Mouse (Mus musculus): ENCODE results near the gene Pkp4. TPM values are rescaled to one million over a fixed set of nuclear protein-coding genes. Genes with fewer than 3 reads are reported as not detected.

The Pkp4 gene
- total RNA-seq, 1 experiment, result 54.3 TPM

DNA sequence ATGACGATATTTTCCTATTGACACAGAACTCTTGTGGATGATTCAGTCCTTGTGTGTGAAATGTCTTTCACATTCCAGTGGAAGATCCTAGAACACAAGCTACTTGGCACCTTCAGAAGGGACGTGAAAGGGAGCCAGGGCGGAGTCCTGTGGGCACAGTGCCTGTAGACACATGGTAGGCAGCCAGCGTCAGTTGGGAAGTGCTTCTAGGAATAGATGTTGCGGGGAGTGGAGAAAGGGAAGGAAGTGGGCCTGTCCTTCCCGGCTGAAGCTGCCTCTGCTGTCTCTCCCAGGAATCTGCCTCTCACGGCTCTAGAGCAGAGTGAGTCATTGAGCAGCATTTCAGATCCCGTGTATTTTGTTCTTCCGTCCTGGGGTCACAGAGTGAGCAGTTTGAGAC, 125.6 kb downstream of the Pkp4 start:
- in situ Hi-C loops (cut with MboI; ENCODE audit: low sequenced_read_pairs in 2 of 2, unreplicated experiment in 2 of 2), result no loop called here
- Histone ChIP-seq H3K36me3 (ENCODE audit: control insufficient read depth, insufficient read depth, low read length, poor library complexity, severe bottlenecking) (peaks cover 3% of the 10 kb centered on the region; the same call in 1 of the 2 replicates), H3K9ac (ENCODE audit: insufficient read depth, low read depth, low read length, poor library complexity, severe bottlenecking) (no peak overlapping the region), H3K27ac (ENCODE audit: insufficient read depth, low read depth, low read length, poor library complexity, severe bottlenecking) (no peak overlapping the region), H3K4me1 (ENCODE audit: control insufficient read depth in 2 of 2, insufficient read depth in 2 of 2, low read length in 2 of 2, poor library complexity in 1 of 2) (peaks cover 0 to 2% of the 10 kb centered on the region in 2 experiments; a peak in 1 of 4 replicates), H3K9me3 (ENCODE audit: control insufficient read depth, insufficient read depth, low read depth, low read length) (no peaks in the 10 kb centered on the region), H3K4me3 (ENCODE audit: insufficient read depth in 1 of 2, low read depth in 1 of 2, low read length in 2 of 2, poor library complexity in 1 of 2, severe bottlenecking in 1 of 2) (no peak overlapping the region)
- no peak for TF ChIP-seq MAFK (IDR thresholded peaks at IDR 0.05; ENCODE audit: insufficient read depth, low read depth, low read length)
- no peak for TF ChIP-seq ZNF384 (IDR thresholded peaks at IDR 0.05; ENCODE audit: low read depth, low read length)
- no peak for TF ChIP-seq HCFC1 (IDR thresholded peaks at IDR 0.05; ENCODE audit: borderline replicate concordance, insufficient read depth, low read length)
- no peak for TF ChIP-seq ZC3H11A (IDR thresholded peaks at IDR 0.05; ENCODE audit: borderline replicate concordance, low read depth, low read length)
- TF ChIP-seq CHD2 (IDR thresholded peaks at IDR 0.05; ENCODE audit: low read depth, low read length), result no peak
- DNase-seq (ENCODE audit: low read depth, low spot score), result no peak

- TF ChIP-seq ZC3H11A (IDR thresholded peaks at IDR 0.05; ENCODE audit: borderline replicate concordance, low read depth, low read length) (no peak), MAFK (IDR thresholded peaks at IDR 0.05; ENCODE audit: insufficient read depth, low read depth, low read length) (no peak), ZNF384 (IDR thresholded peaks at IDR 0.05; ENCODE audit: low read depth, low read length) (no peak)
- in situ Hi-C loops (cut with MboI; ENCODE audit: low sequenced_read_pairs in 2 of 2, unreplicated experiment in 2 of 2), result no loop called here
Measured at GRCm38 (mm10) chr2:59287630-59288029, 127.0 kb downstream of the Pkp4 start.

DNA sequence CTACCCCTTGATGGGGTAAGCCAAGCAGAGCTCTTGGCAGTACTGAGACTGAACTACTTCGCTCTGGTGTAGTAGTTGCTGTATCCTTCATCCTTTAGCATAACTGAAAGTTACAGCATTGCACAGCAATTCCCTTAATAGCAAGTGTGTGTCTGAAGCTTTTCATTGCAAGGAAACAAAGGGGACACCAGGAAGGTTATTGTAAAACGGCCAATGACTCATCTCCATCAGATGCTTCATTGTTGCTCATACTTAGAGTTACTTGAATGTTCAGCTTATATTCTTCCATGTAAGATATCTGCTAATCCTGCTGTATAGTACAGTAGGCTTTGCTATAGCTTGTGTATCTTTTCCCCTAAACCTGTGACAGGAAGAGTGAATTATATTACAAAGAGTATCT, 128.8 kb downstream of the Pkp4 start:
- no peak overlapping the region for H3K27ac ChIP-seq (ENCODE audit: insufficient read depth, low read depth, low read length, poor library complexity, severe bottlenecking)
- no peaks in the 10 kb centered on the region for H3K9me3 ChIP-seq (ENCODE audit: control insufficient read depth, insufficient read depth, low read depth, low read length)
- no peak overlapping the region for H3K9ac ChIP-seq (ENCODE audit: insufficient read depth, low read depth, low read length, poor library complexity, severe bottlenecking)
- H3K36me3 ChIP-seq (ENCODE audit: control insufficient read depth, insufficient read depth, low read length, poor library complexity, severe bottlenecking), result no peaks in the 10 kb centered on the region
- no peak for TF ChIP-seq HCFC1 (IDR thresholded peaks at IDR 0.05; ENCODE audit: borderline replicate concordance, insufficient read depth, low read length)
- TF ChIP-seq ZC3H11A (IDR thresholded peaks at IDR 0.05; ENCODE audit: borderline replicate concordance, low read depth, low read length), result no peak
- no peak for TF ChIP-seq MAFK (IDR thresholded peaks at IDR 0.05; ENCODE audit: insufficient read depth, low read depth, low read length)
- TF ChIP-seq ZNF384 (IDR thresholded peaks at IDR 0.05; ENCODE audit: low read depth, low read length), result no peak
- no peak for TF ChIP-seq CHD2 (IDR thresholded peaks at IDR 0.05; ENCODE audit: low read depth, low read length)
- no peaks in the 10 kb centered on the region for H3K4me1 ChIP-seq (ENCODE audit: control insufficient read depth in 2 of 2, insufficient read depth in 2 of 2, low read length in 2 of 2, poor library complexity in 1 of 2)
- H3K4me3 ChIP-seq (ENCODE audit: insufficient read depth in 1 of 2, low read depth in 1 of 2, low read length in 2 of 2, poor library complexity in 1 of 2, severe bottlenecking in 1 of 2), result no peak overlapping the region
- in situ Hi-C loops (cut with MboI; ENCODE audit: low sequenced_read_pairs in 2 of 2, unreplicated experiment in 2 of 2), result no loop called here
- DNase-seq (ENCODE audit: low read depth, low spot score), result no peak

More at GRCm38 (mm10) chr2:59287630-59288029, 127.0 kb downstream of the Pkp4 start:
- Histone ChIP-seq H3K4me1 (ENCODE audit: control insufficient read depth in 2 of 2, insufficient read depth in 2 of 2, low read length in 2 of 2, poor library complexity in 1 of 2) (peaks cover 0 to 2% of the 10 kb centered on the region in 2 experiments; a peak in 1 of 4 replicates), H3K36me3 (ENCODE audit: control insufficient read depth, insufficient read depth, low read length, poor library complexity, severe bottlenecking) (peaks cover 3% of the 10 kb centered on the region; the same call in 1 of the 2 replicates), H3K9me3 (ENCODE audit: control insufficient read depth, insufficient read depth, low read depth, low read length) (no peaks in the 10 kb centered on the region), H3K9ac (ENCODE audit: insufficient read depth, low read depth, low read length, poor library complexity, severe bottlenecking) (no peak overlapping the region), H3K27ac (ENCODE audit: insufficient read depth, low read depth, low read length, poor library complexity, severe bottlenecking) (no peak overlapping the region), H3K4me3 (ENCODE audit: insufficient read depth in 1 of 2, low read depth in 1 of 2, low read length in 2 of 2, poor library complexity in 1 of 2, severe bottlenecking in 1 of 2) (no peak overlapping the region)
- DNase-seq (ENCODE audit: low read depth, low spot score), result no peak

DNA sequence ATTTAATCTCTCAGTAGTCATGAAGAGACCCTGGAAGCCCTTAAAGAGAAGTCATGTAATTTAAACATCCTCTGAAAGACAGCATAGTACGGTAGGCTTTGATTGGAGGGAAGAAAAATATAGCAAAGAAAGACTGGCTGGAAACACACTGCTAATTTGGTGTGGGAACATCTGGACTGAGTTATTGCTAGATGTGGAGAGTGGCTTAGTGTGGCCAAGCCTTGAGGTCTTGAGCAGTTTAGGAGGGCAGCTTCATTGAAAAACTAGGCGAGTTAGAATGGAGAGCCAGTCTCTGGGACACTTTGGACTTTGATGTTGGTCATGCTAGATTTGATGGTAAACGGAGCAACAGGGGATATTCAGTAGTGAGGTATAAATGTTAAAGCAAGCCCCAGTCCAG, 129.7 kb downstream of the Pkp4 start:
- in situ Hi-C loops (cut with MboI; ENCODE audit: low sequenced_read_pairs in 2 of 2, unreplicated experiment in 2 of 2), result no loop called here
- no peak for DNase-seq (ENCODE audit: low read depth, low spot score)
- Histone ChIP-seq H3K36me3 (ENCODE audit: control insufficient read depth, insufficient read depth, low read length, poor library complexity, severe bottlenecking) (no peaks in the 10 kb centered on the region), H3K4me1 (ENCODE audit: control insufficient read depth in 2 of 2, insufficient read depth in 2 of 2, low read length in 2 of 2, poor library complexity in 1 of 2) (no peaks in the 10 kb centered on the region), H3K27ac (ENCODE audit: insufficient read depth, low read depth, low read length, poor library complexity, severe bottlenecking) (no peak overlapping the region), H3K9me3 (ENCODE audit: control insufficient read depth, insufficient read depth, low read depth, low read length) (no peaks in the 10 kb centered on the region), H3K4me3 (ENCODE audit: insufficient read depth in 1 of 2, low read depth in 1 of 2, low read length in 2 of 2, poor library complexity in 1 of 2, severe bottlenecking in 1 of 2) (no peak overlapping the region), H3K9ac (ENCODE audit: insufficient read depth, low read depth, low read length, poor library complexity, severe bottlenecking) (no peak overlapping the region)
- TF ChIP-seq HCFC1 (IDR thresholded peaks at IDR 0.05; ENCODE audit: borderline replicate concordance, insufficient read depth, low read length) (no peak), CHD2 (IDR thresholded peaks at IDR 0.05; ENCODE audit: low read depth, low read length) (no peak), MAFK (IDR thresholded peaks at IDR 0.05; ENCODE audit: insufficient read depth, low read depth, low read length) (no peak), ZNF384 (IDR thresholded peaks at IDR 0.05; ENCODE audit: low read depth, low read length) (no peak), ZC3H11A (IDR thresholded peaks at IDR 0.05; ENCODE audit: borderline replicate concordance, low read depth, low read length) (no peak)

- H3K27ac ChIP-seq (ENCODE audit: insufficient read depth, low read depth, low read length, poor library complexity, severe bottlenecking), result no peak overlapping the region
- no peak for TF ChIP-seq ZNF384 (IDR thresholded peaks at IDR 0.05; ENCODE audit: low read depth, low read length)
- no peak for TF ChIP-seq CHD2 (IDR thresholded peaks at IDR 0.05; ENCODE audit: low read depth, low read length)
- no peak for TF ChIP-seq ZC3H11A (IDR thresholded peaks at IDR 0.05; ENCODE audit: borderline replicate concordance, low read depth, low read length)
- no peak for TF ChIP-seq HCFC1 (IDR thresholded peaks at IDR 0.05; ENCODE audit: borderline replicate concordance, insufficient read depth, low read length)
- no peak for TF ChIP-seq MAFK (IDR thresholded peaks at IDR 0.05; ENCODE audit: insufficient read depth, low read depth, low read length)
- in situ Hi-C loops (cut with MboI; ENCODE audit: low sequenced_read_pairs in 2 of 2, unreplicated experiment in 2 of 2), result no loop called here
- H3K4me1 ChIP-seq (ENCODE audit: control insufficient read depth in 2 of 2, insufficient read depth in 2 of 2, low read length in 2 of 2, poor library complexity in 1 of 2), result peaks cover 0 to 3% of the 10 kb centered on the region in 2 experiments; a peak in 2 of 4 replicates
- no peak for DNase-seq (ENCODE audit: low read depth, low spot score)
- no peak overlapping the region for H3K9ac ChIP-seq (ENCODE audit: insufficient read depth, low read depth, low read length, poor library complexity, severe bottlenecking)
- H3K9me3 ChIP-seq (ENCODE audit: control insufficient read depth, insufficient read depth, low read depth, low read length), result no peaks in the 10 kb centered on the region
- H3K36me3 ChIP-seq (ENCODE audit: control insufficient read depth, insufficient read depth, low read length, poor library complexity, severe bottlenecking), result peaks cover 3% of the 10 kb centered on the region
- no peak overlapping the region for H3K4me3 ChIP-seq (ENCODE audit: insufficient read depth in 1 of 2, low read depth in 1 of 2, low read length in 2 of 2, poor library complexity in 1 of 2, severe bottlenecking in 1 of 2)
Measured at GRCm38 (mm10) chr2:59299831-59300230, 139.2 kb downstream of the Pkp4 start.

Measured in ES-E14 (cell line).